Mouse (Mus musculus) ES-E14 (cell line): ENCODE results near the gene Notch1. TPM values are rescaled to one million over a fixed set of nuclear protein-coding genes. Genes with fewer than 3 reads are reported as not detected.

Experiments used
- DNase-seq: peaks from one replicate; pipeline ENCODE4 v3.0.0-alpha.2; 2013; ENCODE audit warnings: low read depth, low spot score
- H3K27ac ChIP-seq: 2 replicates; pipeline ENCODE4 v1.5.1; 2012; ENCODE audit warnings: low read depth, mild to moderate bottlenecking, low read length, moderate library complexity, mixed read lengths; ENCODE audit not compliant: poor library complexity, insufficient read depth, severe bottlenecking
- H3K36me3 ChIP-seq: 2 replicates; pipeline ENCODE4 v1.6.1; 2012; ENCODE audit warnings: mild to moderate bottlenecking, low read length, moderate library complexity, mixed read lengths; ENCODE audit not compliant: control insufficient read depth, poor library complexity, insufficient read depth, severe bottlenecking
- H3K4me1 ChIP-seq, 2 experiments: fragments of 150-350 bp in 1 of 2; sonication (generic) in 1 of 2; 2 replicates each; pipeline ENCODE4 v1.6.1; 2012; ENCODE audit warnings: low read length in 2 of 2, mild to moderate bottlenecking in 1 of 2, mixed read lengths in 1 of 2; ENCODE audit not compliant: control insufficient read depth in 2 of 2, insufficient read depth in 2 of 2, poor library complexity in 1 of 2
- H3K4me3 ChIP-seq, 2 experiments: fragments of 150-350 bp in 1 of 2; sonication (generic) in 1 of 2; 2 replicates each; pipeline ENCODE4 v1.5.1; 2012; ENCODE audit warnings: low read length in 2 of 2, low read depth in 1 of 2, mild to moderate bottlenecking in 1 of 2, mixed read lengths in 1 of 2; ENCODE audit not compliant: insufficient read depth in 1 of 2, poor library complexity in 1 of 2, severe bottlenecking in 1 of 2
- H3K9ac ChIP-seq: 2 replicates; pipeline ENCODE4 v1.6.1; 2012; ENCODE audit warnings: low read depth, mild to moderate bottlenecking, low read length, mixed read lengths; ENCODE audit not compliant: poor library complexity, insufficient read depth, severe bottlenecking
- H3K9me3 ChIP-seq: fragments of 150-350 bp; sonication (generic); 2 replicates; pipeline ENCODE4 v1.6.1; 2012; ENCODE audit warnings: low read depth, mild to moderate bottlenecking, low read length; ENCODE audit not compliant: control insufficient read depth, insufficient read depth
- CHD2 ChIP-seq: IDR thresholded peaks from 2 replicates; pipeline ENCODE4 v1.6.1; 2014; ENCODE audit warnings: mild to moderate bottlenecking, low read depth, low read length, inconsistent platforms
- HCFC1 ChIP-seq: IDR thresholded peaks from 2 replicates; pipeline ENCODE4 v1.6.1; 2012; ENCODE audit warnings: low read length, inconsistent platforms, borderline replicate concordance; ENCODE audit not compliant: insufficient read depth
- MAFK ChIP-seq: IDR thresholded peaks from 2 replicates; pipeline ENCODE4 v1.6.1; 2014; ENCODE audit warnings: mild to moderate bottlenecking, low read depth, low read length, inconsistent platforms; ENCODE audit not compliant: insufficient read depth
- ZC3H11A ChIP-seq: IDR thresholded peaks from 2 replicates; pipeline ENCODE4 v1.6.1; 2012; ENCODE audit warnings: low read depth, mild to moderate bottlenecking, inconsistent platforms, low read length, borderline replicate concordance
- ZNF384 ChIP-seq: IDR thresholded peaks from 2 replicates; pipeline ENCODE4 v1.6.1; 2012; ENCODE audit warnings: low read depth, low read length, inconsistent platforms
- in situ Hi-C, 2 experiments: fragments of 600-800 bp; cut with MboI; formaldehyde crosslinking; loops; one replicate each; pipeline ENCODE4 v1.15.1; 2025; ENCODE audit warnings: low sequenced_read_pairs in 2 of 2, inconsistent platforms in 1 of 2; ENCODE audit not compliant: unreplicated experiment in 2 of 2
- total RNA-seq: library from RNA; depleted of rRNA; stranded (reverse); fragments of 300-350 nt; gene quantifications from 2 replicates; pipeline ENCODE4 v1.2.3, GENCODE M21; 2012

The Notch1 gene
- total RNA-seq, 1 experiment = 34.9 TPM

- Histone ChIP-seq H3K9me3 (no peaks in the 10 kb centered on the region), H3K36me3 (no peaks in the 10 kb centered on the region), H3K27ac (no peak overlapping the region), H3K9ac (no peak overlapping the region), H3K4me3 (no peak overlapping the region), H3K4me1 (no peaks in the 10 kb centered on the region)
- no peak for DNase-seq
- in situ Hi-C loops = no loop called here
- TF ChIP-seq HCFC1 (no peak), CHD2 (no peak), MAFK (no peak), ZC3H11A (no peak)
Measured at GRCm38 (mm10) chr2:26519753-26520152, 3.3 kb upstream of the Notch1 start.

GRCm38 (mm10) chr2:26516987-26517386, 524 bp upstream of the Notch1 start:
- Histone ChIP-seq H3K4me1 (no peaks in the 10 kb centered on the region), H3K9ac (no peak overlapping the region), H3K4me3 (no peak overlapping the region), H3K9me3 (no peaks in the 10 kb centered on the region), H3K27ac (no peak overlapping the region), H3K36me3 (no peaks in the 10 kb centered on the region)
- TF ChIP-seq HCFC1 = no peak
- no peak for TF ChIP-seq MAFK
- in situ Hi-C loops = no loop called here
- no peak for DNase-seq

GRCm38 (mm10) chr2:26515335-26515734, 1.1 kb downstream of the Notch1 start:
- Histone ChIP-seq H3K4me1 (no peaks in the 10 kb centered on the region), H3K9me3 (no peaks in the 10 kb centered on the region), H3K27ac (no peak overlapping the region), H3K4me3 (no peak overlapping the region), H3K36me3 (no peaks in the 10 kb centered on the region), H3K9ac (no peak overlapping the region)
- no peak for DNase-seq
- in situ Hi-C loops = no loop called here
- TF ChIP-seq HCFC1 (no peak), MAFK (no peak), ZC3H11A (no peak), CHD2 (no peak), ZNF384 (no peak)

- in situ Hi-C loops = no loop called here
- Histone ChIP-seq H3K4me1 (peaks cover 0 to 3% of the 10 kb centered on the region in 2 experiments; a peak in 1 of 4 replicates), H3K9ac (no peak overlapping the region), H3K36me3 (no peaks in the 10 kb centered on the region), H3K9me3 (no peaks in the 10 kb centered on the region), H3K4me3 (no peak overlapping the region), H3K27ac (no peak overlapping the region)
- TF ChIP-seq MAFK (no peak), HCFC1 (no peak)
- no peak for DNase-seq
Measured at GRCm38 (mm10) chr2:26513105-26513745, 3.2 kb downstream of the Notch1 start.

GRCm38 (mm10) chr2:26508661-26509060, 7.8 kb downstream of the Notch1 start:
- DNase-seq = no peak
- Histone ChIP-seq H3K4me3 (no peak overlapping the region), H3K9ac (no peak overlapping the region), H3K27ac (no peak overlapping the region), H3K9me3 (no peaks in the 10 kb centered on the region), H3K36me3 (no peaks in the 10 kb centered on the region), H3K4me1 (peaks cover 4 to 28% of the 10 kb centered on the region in 2 experiments; a peak in 3 of 4 replicates)
- TF ChIP-seq ZC3H11A (no peak), ZNF384 (no peak), CHD2 (no peak), HCFC1 (no peak), MAFK (no peak)
- in situ Hi-C loops = no loop called here
